Mouse (Mus musculus) lung, embryonic 14.5 days (tissue): ENCODE results near the gene Znhit3. TPM values are rescaled to one million over a fixed set of nuclear protein-coding genes. Genes with fewer than 3 reads are reported as not detected.

Experiments used
- ATAC-seq: fragments of 200-750 bp; cut with Nextera tagmentation; 2 replicates; pipeline ENCODE4 v1.8.0; 2017; ENCODE audit warnings: mild to moderate bottlenecking, moderate TSS enrichment, moderate library complexity; ENCODE audit not compliant: insufficient read depth
- DNase-seq: peaks from one replicate; pipeline ENCODE4 v3.0.0-alpha.2; 2015
- H3K27ac ChIP-seq: fragments of 300-500 bp; sonication (generic); 2 replicates; pipeline ENCODE4 v1.5.1; 2014; ENCODE audit warnings: low read depth, mild to moderate bottlenecking, moderate library complexity
- H3K27me3 ChIP-seq: fragments of 300-500 bp; sonication (generic); 2 replicates; pipeline ENCODE4 v1.6.1; 2014; ENCODE audit warnings: low read length, control low read depth; ENCODE audit not compliant: insufficient read depth
- H3K36me3 ChIP-seq: fragments of 300-500 bp; sonication (generic); 2 replicates; pipeline ENCODE4 v1.6.1; 2014; ENCODE audit warnings: control low read depth; ENCODE audit not compliant: insufficient read depth
- H3K4me1 ChIP-seq: fragments of 300-500 bp; sonication (generic); 2 replicates; pipeline ENCODE4 v1.6.1; 2014; ENCODE audit warnings: antibody characterized with exemption, control low read depth; ENCODE audit not compliant: insufficient read depth
- H3K4me2 ChIP-seq: fragments of 300-500 bp; sonication (generic); 2 replicates; pipeline ENCODE4 v1.6.1; 2014; ENCODE audit warnings: mild to moderate bottlenecking
- H3K4me3 ChIP-seq: fragments of 300-500 bp; sonication (generic); 2 replicates; pipeline ENCODE4 v1.5.1; 2014; ENCODE audit warnings: low read depth, low read length
- H3K9ac ChIP-seq: fragments of 300-500 bp; sonication (generic); 2 replicates; pipeline ENCODE4 v1.6.1; 2014
- H3K9me3 ChIP-seq: fragments of 300-500 bp; sonication (generic); 2 replicates; pipeline ENCODE4 v1.6.1; 2016; ENCODE audit warnings: low read depth, low read length, control low read depth
- CTCF ChIP-seq: IDR thresholded peaks from 2 replicates; pipeline ENCODE4 v1.5.1; 2016; ENCODE audit warnings: antibody characterized with exemption, low read depth
- WGBS: fragments of 180-500 bp; shearing (Covaris S2); extraction: QIAGEN DNeasy Blood & Tissue Kit; methylation state at CpG from one replicate; pipeline ENCODE4 v1.1.7; 2014; 5-methylcytosine and 5-hydroxymethylcytosine counted together
- polyA plus RNA-seq: library from polyadenylated mRNA; unstranded; fragments of >200 nt; fragmentation: Nextera tagmentation; extraction: Ambion mirVana; gene quantifications from 2 replicates; pipeline ENCODE4 v1.2.1, GENCODE M21; 2014

Gene Znhit3
- polyA plus RNA-seq, 1 experiment from 2014 or later, result 61.4 TPM

DNA sequence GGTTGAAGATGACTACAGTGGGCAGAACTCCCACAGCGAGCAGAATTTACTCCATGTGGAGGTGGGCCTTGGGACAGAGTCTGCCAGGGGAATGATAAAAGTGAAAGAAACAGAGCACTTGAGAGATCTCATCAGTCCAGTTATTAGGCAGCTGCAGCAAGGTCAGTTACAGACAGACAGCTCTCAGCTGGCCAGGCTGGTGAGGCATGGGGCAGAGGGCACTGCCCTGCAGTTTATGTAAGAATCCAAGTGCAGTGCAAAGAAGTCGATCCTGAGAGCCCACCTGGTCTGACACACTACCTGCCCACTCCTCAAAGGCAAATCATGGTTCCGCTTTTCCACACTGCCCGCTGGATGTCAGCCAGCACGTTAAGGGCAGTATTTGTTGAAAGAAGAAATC, 29.9 kb downstream of the Znhit3 start:
- Histone ChIP-seq H3K9ac (no peak overlapping the region), H3K4me3 (no peak overlapping the region), H3K4me2 (no peak overlapping the region), H3K27ac (no peak overlapping the region), H3K27me3 (no peaks in the 10 kb centered on the region), H3K36me3 (peaks cover 66% of the 10 kb centered on the region), H3K4me1 (peaks cover 2% of the 10 kb centered on the region; the same call in 1 of the 2 replicates), H3K9me3 (no peaks in the 10 kb centered on the region)
- TF ChIP-seq CTCF, result no peak
- DNase-seq (no peak), ATAC-seq (no peak)
- WGBS, result 83% methylated on average over 5 of the region's 5 CpGs

DNA sequence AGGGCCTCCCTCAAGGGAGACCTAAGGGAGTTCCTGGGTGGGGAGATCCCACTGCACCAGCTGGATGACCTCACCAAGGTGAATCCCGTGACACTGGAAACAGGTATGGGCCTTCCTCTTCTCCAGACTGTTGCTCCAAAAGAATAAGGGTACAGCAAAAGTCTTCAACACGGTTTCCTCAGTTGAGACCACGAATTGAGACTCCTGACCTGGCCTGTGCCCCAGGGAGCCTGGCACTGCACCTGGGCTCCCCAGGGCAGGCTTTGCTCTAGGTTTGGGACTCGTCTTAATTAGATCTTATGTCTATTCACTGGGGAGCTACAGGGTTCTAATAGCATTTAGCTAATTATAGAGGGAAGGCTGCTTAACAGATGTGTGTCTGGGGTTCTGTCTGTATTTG, 30.9 kb downstream of the Znhit3 start:
- Histone ChIP-seq H3K4me2 (no peak overlapping the region), H3K36me3 (peaks cover 62% of the 10 kb centered on the region), H3K27ac (no peak overlapping the region), H3K9me3 (no peaks in the 10 kb centered on the region), H3K4me1 (peaks cover 5% of the 10 kb centered on the region; the same call in 1 of the 2 replicates), H3K9ac (no peak overlapping the region), H3K4me3 (no peak overlapping the region), H3K27me3 (no peaks in the 10 kb centered on the region)
- WGBS, result 90% methylated on average over 4 of the region's 4 CpGs
- DNase-seq, result no peak
- no peak for TF ChIP-seq CTCF
- no peak for ATAC-seq

DNA sequence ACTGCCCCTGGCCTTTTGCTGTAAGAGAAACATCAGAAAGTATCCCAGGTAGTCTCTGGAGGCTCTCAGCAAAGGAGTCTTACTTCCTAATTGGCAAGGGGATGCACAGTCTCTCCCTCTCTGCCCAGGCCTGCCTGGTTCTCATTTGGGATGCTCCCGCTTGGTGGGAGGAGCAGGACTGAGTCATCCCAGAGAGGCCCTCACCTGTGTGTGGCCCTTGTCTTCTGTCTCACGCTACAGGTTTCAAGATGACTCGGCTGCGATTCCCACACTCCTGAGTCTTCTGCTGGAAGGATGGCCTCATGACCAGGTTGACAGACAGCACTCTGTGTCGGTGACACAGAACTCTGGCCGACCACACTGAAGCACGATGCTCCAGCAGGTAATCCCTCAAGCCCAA, 33.8 kb downstream of the Znhit3 start:
- ATAC-seq, result no peak
- Histone ChIP-seq H3K4me2 (no peak overlapping the region), H3K4me3 (no peak overlapping the region), H3K4me1 (peaks cover 5% of the 10 kb centered on the region; the same call in 1 of the 2 replicates), H3K36me3 (peaks cover 43% of the 10 kb centered on the region), H3K27me3 (no peaks in the 10 kb centered on the region), H3K9me3 (no peaks in the 10 kb centered on the region), H3K9ac (no peak overlapping the region), H3K27ac (no peak overlapping the region)
- no peak for TF ChIP-seq CTCF
- DNase-seq, result no peak
- WGBS, result 90% methylated on average over 7 of the region's 7 CpGs

DNA sequence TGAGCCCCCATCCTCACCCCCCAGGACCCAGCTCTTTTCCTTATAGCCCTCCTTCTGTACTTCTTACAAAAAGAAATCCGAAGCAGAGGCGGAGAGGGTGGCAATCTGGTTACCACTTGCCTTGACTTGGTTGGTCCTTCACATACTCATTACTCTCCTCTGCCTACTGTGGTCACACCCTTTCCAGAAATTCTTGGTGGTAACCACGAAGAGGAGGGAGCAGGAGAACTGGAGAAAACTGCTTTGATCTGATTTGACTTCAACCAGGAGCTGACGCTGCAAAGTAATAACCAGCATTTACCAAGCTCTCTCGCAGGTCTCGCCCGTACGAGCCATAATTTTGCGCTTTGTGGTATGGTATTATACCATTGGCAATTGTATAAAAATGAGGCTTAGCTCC, 35.2 kb downstream of the Znhit3 start:
- whole genome bisulfite sequencing, result 48% methylated on average over 9 of the region's 9 CpGs
- peak overlapping the region; percentile 86 for H3K9ac ChIP-seq
- peak overlapping the region; percentile 92 for H3K4me2 ChIP-seq
- peaks cover 33% of the 10 kb centered on the region for H3K36me3 ChIP-seq
- peaks cover 5% of the 10 kb centered on the region; the same call in 1 of the 2 replicates for H3K4me1 ChIP-seq
- no peak for DNase-seq
- peak overlapping the region; percentile 94 for H3K27ac ChIP-seq
- H3K27me3 ChIP-seq, result no peaks in the 10 kb centered on the region
- H3K9me3 ChIP-seq, result no peaks in the 10 kb centered on the region
- peak overlapping the region; percentile 87 for H3K4me3 ChIP-seq
- ATAC-seq, result peak; percentile 9; the same call in 1 of the 2 replicates
- TF ChIP-seq CTCF, result no peak

DNA sequence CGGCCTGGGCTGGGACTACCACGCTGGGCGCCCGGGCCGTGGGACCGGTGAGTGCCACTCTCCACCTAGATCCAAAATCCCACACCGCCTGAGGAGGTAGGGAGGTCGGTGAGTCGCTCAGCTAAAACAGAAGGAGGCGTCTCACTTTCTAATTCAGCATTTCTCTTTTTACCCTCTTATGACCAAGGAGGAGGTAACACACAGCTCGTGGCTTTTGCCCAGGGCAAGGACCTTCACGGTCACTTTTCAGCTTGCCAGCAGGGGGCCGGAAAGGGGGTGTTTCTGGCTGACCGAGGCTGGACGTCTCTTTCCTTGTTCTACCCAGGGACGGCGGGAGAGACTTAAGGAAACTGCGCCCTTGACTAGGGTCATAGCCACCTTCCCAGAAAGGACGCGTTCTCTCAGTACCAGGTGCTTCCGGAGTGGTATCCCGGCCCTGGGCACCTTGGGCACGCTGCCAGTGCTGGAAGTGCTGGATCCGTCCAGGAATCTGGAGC, 35.7 kb downstream of the Znhit3 start:
- under 1% methylated on average over 24 of the region's 24 CpGs for WGBS
- peak; percentile 70 for TF ChIP-seq CTCF
- peak overlapping the region; percentile 92 for H3K4me2 ChIP-seq
- no peaks in the 10 kb centered on the region for H3K27me3 ChIP-seq
- peak overlapping the region; percentile 86 for H3K9ac ChIP-seq
- no peaks in the 10 kb centered on the region for H3K9me3 ChIP-seq
- ATAC-seq (peak; percentile 77), DNase-seq (peak; percentile 77)
- peak overlapping the region; percentile 94 for H3K27ac ChIP-seq
- H3K4me1 ChIP-seq, result peaks cover 5% of the 10 kb centered on the region; the same call in 1 of the 2 replicates
- peaks cover 31% of the 10 kb centered on the region for H3K36me3 ChIP-seq
- H3K4me3 ChIP-seq, result peak overlapping the region; percentile 87

DNA sequence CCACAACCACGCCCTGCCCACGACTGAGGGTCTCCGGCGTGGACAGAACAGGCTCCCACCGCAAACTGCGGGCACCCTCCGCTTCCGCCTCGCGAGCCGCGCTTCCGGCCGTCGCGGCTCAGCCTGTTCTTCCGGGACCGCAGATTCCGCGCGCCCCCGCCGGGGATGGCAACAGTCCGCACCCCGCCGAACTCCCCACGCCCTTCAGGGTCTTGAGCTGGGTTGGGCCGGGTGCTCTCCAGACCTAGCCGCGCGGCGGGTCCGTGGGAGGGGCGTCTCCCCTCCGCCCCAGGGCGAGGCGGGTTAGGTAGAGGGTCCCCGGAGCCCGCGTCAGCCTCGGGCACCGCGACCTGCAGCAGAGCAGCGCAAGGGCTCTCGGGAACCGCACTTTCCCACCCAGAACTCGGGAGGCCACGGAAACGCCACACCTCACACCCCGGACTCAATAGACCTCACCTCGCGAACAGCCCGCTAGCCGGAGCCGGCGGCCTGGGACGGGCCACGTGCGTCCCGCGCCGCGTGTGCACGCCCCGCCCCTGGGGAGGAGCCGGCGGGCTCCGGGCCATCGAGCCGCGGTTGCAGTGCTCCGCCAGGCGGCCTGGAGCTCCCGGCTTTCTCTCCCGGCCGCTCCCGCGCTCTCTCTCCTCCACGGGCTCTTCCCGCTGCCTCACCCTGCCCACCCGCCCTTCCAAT, 36.2 kb downstream of the Znhit3 start, which contains the start of the genes Myo19 and Pigw:
Gene Myo19, plus strand, starts transcription at position 377 of the 693 bp plus-strand sequence.
Gene Pigw, minus strand, starts transcription at position 514 of the 693 bp plus-strand sequence.
- Histone ChIP-seq H3K36me3 (peaks cover 25% of the 10 kb centered on the region; the same call in 1 of the 2 replicates), H3K9ac (peak within 1 kb of the TSS; percentile 86), H3K4me3 (peak within 1 kb of the TSS; percentile 87), H3K9me3 (no peaks in the 10 kb centered on the region), H3K4me2 (peak within 1 kb of the TSS; percentile 92), H3K27ac (peak within 1 kb of the TSS; percentile 94), H3K4me1 (peaks cover 5% of the 10 kb centered on the region; the same call in 1 of the 2 replicates), H3K27me3 (no peaks in the 10 kb centered on the region)
- WGBS, result under 1% methylated on average over 76 of the region's 81 CpGs
- no peak for TF ChIP-seq CTCF
- DNase-seq (peak; percentile 92), ATAC-seq (peak; percentile 96)
